Mouse (Mus musculus) kidney, postnatal 0 days (tissue): ENCODE results near the gene Pik3r4. TPM values are rescaled to one million over a fixed set of nuclear protein-coding genes. Genes with fewer than 3 reads are reported as not detected.
"Not testable (repeated sequence)": the region's sequence is repeated elsewhere in the genome, so short reads cannot be mapped to it uniquely, and the experiment has no call there.

Source experiments
- ATAC-seq: fragments of 200-750 bp; cut with Nextera tagmentation; replicated peaks from 2 replicates; pipeline ENCODE4 v1.8.0; 2017; ENCODE audit warnings: low read depth, moderate number of reproducible peaks, moderate TSS enrichment, moderate library complexity; ENCODE audit not compliant: low FRiP score
- DNase-seq: peaks from one replicate; pipeline ENCODE4 v3.0.0-alpha.2; 2016; ENCODE audit warnings: low spot score
- H3K27ac ChIP-seq: fragments of 300-500 bp; sonication (generic); 2 replicates; pipeline ENCODE4 v1.5.1; 2014; ENCODE audit warnings: mild to moderate bottlenecking
- H3K27me3 ChIP-seq: fragments of 300-500 bp; sonication (generic); 2 replicates; pipeline ENCODE4 v1.6.1; 2014; ENCODE audit warnings: low read length, mixed read lengths; ENCODE audit not compliant: insufficient read depth
- H3K36me3 ChIP-seq: fragments of 300-500 bp; sonication (generic); 2 replicates; pipeline ENCODE4 v1.6.1; 2014; ENCODE audit warnings: low read length, mixed read lengths; ENCODE audit not compliant: insufficient read depth
- H3K4me1 ChIP-seq: fragments of 300-500 bp; sonication (generic); replicated peaks from 2 replicates; pipeline ENCODE4 v1.6.1; 2014; ENCODE audit warnings: antibody characterized with exemption, low read length, mixed read lengths; ENCODE audit not compliant: insufficient read depth
- H3K4me2 ChIP-seq: fragments of 300-500 bp; sonication (generic); 2 replicates; pipeline ENCODE4 v1.6.1; 2014; ENCODE audit warnings: mild to moderate bottlenecking, low read length, moderate library complexity, mixed read lengths
- H3K4me3 ChIP-seq: fragments of 300-500 bp; sonication (generic); replicated peaks from 2 replicates; pipeline ENCODE4 v1.5.1; 2014; ENCODE audit warnings: low read depth, low read length
- H3K9ac ChIP-seq: fragments of 300-500 bp; sonication (generic); 2 replicates; pipeline ENCODE4 v1.6.1; 2014; ENCODE audit warnings: low read depth, low read length
- H3K9me3 ChIP-seq: fragments of 300-500 bp; sonication (generic); replicated peaks from 2 replicates; pipeline ENCODE4 v1.6.1; 2016; ENCODE audit warnings: low read length, inconsistent platforms, mixed read lengths
- CTCF ChIP-seq: IDR thresholded peaks from 2 replicates; pipeline ENCODE4 v1.5.1; 2016; ENCODE audit warnings: antibody characterized with exemption, low read depth, mild to moderate bottlenecking, moderate library complexity
- WGBS: fragments of 180-500 bp; shearing (Covaris S2); extraction: QIAGEN DNeasy Blood & Tissue Kit; methylation state at CpG from one replicate; pipeline ENCODE4 v1.1.7; 2014; 5-methylcytosine and 5-hydroxymethylcytosine counted together
- polyA plus RNA-seq: library from polyadenylated mRNA; unstranded; fragments of >200 nt; fragmentation: Nextera tagmentation; extraction: Ambion mirVana; gene quantifications from 2 replicates; pipeline ENCODE4 v1.2.1, GENCODE M21; 2015

Pik3r4 gene
- 16.0 and 18.0 TPM in 2 replicates for polyA plus RNA-seq

- 0 out of 2 replicates have a peak, but pooled peaks cover 9% of the 10 kb centered on the region for H3K36me3 ChIP-seq
These were observed at the start of gene Pik3r4 for GRCm38 (mm10) chr9:105642460-105643371. TSS of gene Pik3r4 (plus strand) at chr9:105642978.

GRCm38 (mm10) chr9:105598906-105599305 lies 43.9 kb upstream of the Pik3r4 start:
- H3K27me3 ChIP-seq = no peaks in the 10 kb centered on the region
- H3K27ac ChIP-seq = no peak overlapping the region
- no peaks in the 10 kb centered on the region for H3K9me3 ChIP-seq
- H3K4me1 ChIP-seq = no peaks in the 10 kb centered on the region
- no peak for DNase-seq
- 84% methylated on average over 4 of the region's 4 CpGs for WGBS
- H3K36me3 ChIP-seq = no peaks in the 10 kb centered on the region
- H3K9ac ChIP-seq = no peak overlapping the region
- TF ChIP-seq CTCF = no peak
- ATAC-seq = no peak
- no peak overlapping the region for H3K4me3 ChIP-seq
- H3K4me2 ChIP-seq = no peak overlapping the region

More at GRCm38 (mm10) chr9:105642460-105643371, at the start of gene Pik3r4:
- Histone ChIP-seq H3K27me3 (no peaks in the 10 kb centered on the region), H3K4me1 (peaks cover 4% of the 10 kb centered on the region; the same call in 1 of the 2 replicates), H3K4me3 (peak within 1 kb of the TSS; percentile 82), H3K4me2 (peak within 1 kb of the TSS; percentile 78), H3K27ac (peak within 1 kb of the TSS; percentile 72), H3K9me3 (no peaks in the 10 kb centered on the region), H3K9ac (peak within 1 kb of the TSS; percentile 84)
- TF ChIP-seq CTCF = no peak
- DNase-seq (peak; percentile 98), ATAC-seq (peak; percentile 84)
- whole genome bisulfite sequencing = 6% methylated on average over 37 of the region's 37 CpGs

GRCm38 (mm10) chr9:105611980-105612771 lies 30.6 kb upstream of the Pik3r4 start:
- no peak overlapping the region for H3K27ac ChIP-seq
- H3K4me2 ChIP-seq = no peak overlapping the region
- DNase-seq = no peak
- H3K9me3 ChIP-seq = no peaks in the 10 kb centered on the region; the same call in 1 of the 2 replicates
- 78% methylated on average over 15 of the region's 15 CpGs for WGBS
- H3K36me3 ChIP-seq = no peaks in the 10 kb centered on the region
- TF ChIP-seq CTCF = no peak
- no peak overlapping the region for H3K4me3 ChIP-seq
- H3K9ac ChIP-seq = no peak overlapping the region
- no peak for ATAC-seq
- no peaks in the 10 kb centered on the region for H3K27me3 ChIP-seq
- no peaks in the 10 kb centered on the region for H3K4me1 ChIP-seq

- H3K36me3 ChIP-seq = no peaks in the 10 kb centered on the region
- H3K4me2 ChIP-seq = no peak overlapping the region
- ATAC-seq = no peak; the same call in 1 of the 2 replicates
- no peak overlapping the region for H3K27ac ChIP-seq
- no peak overlapping the region for H3K9ac ChIP-seq
- H3K4me1 ChIP-seq = no peaks in the 10 kb centered on the region
- no peak for TF ChIP-seq CTCF
- DNase-seq = peak; percentile 21
- no peaks in the 10 kb centered on the region; the same call in 1 of the 2 replicates for H3K9me3 ChIP-seq
- no peak overlapping the region for H3K4me3 ChIP-seq
- no peaks in the 10 kb centered on the region for H3K27me3 ChIP-seq
- WGBS = 49% methylated on average over 7 of the region's 7 CpGs
These were observed 29.9 kb upstream of the Pik3r4 start for GRCm38 (mm10) chr9:105612919-105613318.

GRCm38 (mm10) chr9:105615952-105616351 lies 26.8 kb upstream of the Pik3r4 start:
- no peak for TF ChIP-seq CTCF
- H3K9me3 ChIP-seq = no peaks in the 10 kb centered on the region; the same call in 1 of the 2 replicates
- no peak overlapping the region for H3K27ac ChIP-seq
- 77% methylated on average over 2 of the region's 2 CpGs for WGBS
- ATAC-seq (no peak), DNase-seq (no peak)
- no peak overlapping the region for H3K4me2 ChIP-seq
- no peak overlapping the region for H3K4me3 ChIP-seq
- H3K9ac ChIP-seq = no peak overlapping the region
- no peaks in the 10 kb centered on the region for H3K27me3 ChIP-seq
- no peaks in the 10 kb centered on the region for H3K36me3 ChIP-seq
- H3K4me1 ChIP-seq = no peaks in the 10 kb centered on the region

- H3K27me3 ChIP-seq, H3K4me3 ChIP-seq, H3K4me2 ChIP-seq, H3K9ac ChIP-seq, ATAC-seq, H3K9me3 ChIP-seq, H3K4me1 ChIP-seq, H3K36me3 ChIP-seq, H3K27ac ChIP-seq: not testable (repeated sequence)
- peak; percentile 86 for TF ChIP-seq CTCF
- peak; percentile 85 for DNase-seq
These were observed 25.5 kb upstream of the Pik3r4 start for GRCm38 (mm10) chr9:105617274-105617673.
